In genomic region chr14:25480443-25480842, GRCm38 (mm10) we compare ENCODE assay signal across 8 mouse cellular contexts. TPM values are rescaled to one million over a fixed set of nuclear protein-coding genes. Genes with fewer than 3 reads are reported as not detected.
DNase-seq lines count a peak whose midpoint lies in the region; ATAC-seq and TF ChIP-seq lines count a peak whose summit lies in the region.

No protein-coding gene starts in this region.

- WGBS in limb, embryonic 12.5 days, result 80% methylated on average over 4 of the region's 4 CpGs
- 89% methylated on average over 4 of the region's 4 CpGs for WGBS in limb, embryonic 10.5 days
- 72% methylated on average over 4 of the region's 4 CpGs for WGBS in hindbrain, embryonic 15.5 days
- 87% methylated on average over 4 of the region's 4 CpGs for WGBS in midbrain, embryonic 14.5 days

- peaks cover 98% of the 10 kb centered on the region for H3K4me1 ChIP-seq in limb, embryonic 12.5 days (replicated peaks)
- H3K4me1 ChIP-seq in limb, embryonic 10.5 days, result peaks cover 93% of the 10 kb centered on the region
- H3K4me1 ChIP-seq in hindbrain, embryonic 15.5 days (replicated peaks), result peaks cover 100% of the 10 kb centered on the region
- peaks cover 89% of the 10 kb centered on the region for H3K4me1 ChIP-seq in midbrain, embryonic 14.5 days (ENCODE audit: control insufficient read depth, insufficient read depth, low read length)

- ATAC-seq in limb, embryonic 12.5 days (ENCODE audit: insufficient number of reproducible peaks, insufficient read depth, low FRiP score, low TSS enrichment, low read depth), result no peak
- no peak for ATAC-seq in hindbrain, embryonic 15.5 days (ENCODE audit: low FRiP score, low read depth)
- no peak for ATAC-seq in midbrain, embryonic 14.5 days (ENCODE audit: low FRiP score, low TSS enrichment)

- no peaks in the 10 kb centered on the region for H3K9me3 ChIP-seq in limb, embryonic 12.5 days
- H3K9me3 ChIP-seq in limb, embryonic 10.5 days (replicated peaks), result no peaks in the 10 kb centered on the region
- no peaks in the 10 kb centered on the region for H3K9me3 ChIP-seq in hindbrain, embryonic 15.5 days
- H3K9me3 ChIP-seq in midbrain, embryonic 14.5 days (ENCODE audit: control insufficient read depth, low read length), result no peaks in the 10 kb centered on the region

- intact Hi-C loops in gastrocnemius, adult 2 months (cut with DNase I), result loop anchor here (2.0 kb wide), 1 partner anchor 16 kb away; no protein-coding TSS in a partner anchor

- no peak for DNase-seq in gastrocnemius, adult 2 months
- no peak for DNase-seq in gastrocnemius, postnatal 10 days
- DNase-seq in limb, embryonic 10.5 days (ENCODE audit: low spot score), result no peak
- no peak for DNase-seq in midbrain, embryonic 14.5 days
- DNase-seq in layer of hippocampus, adult 18-20 months (ENCODE audit: low spot score in 2 of 2), result no peak
- DNase-seq in testis, postnatal 14 days (ENCODE audit: low spot score), result no peak

- H3K4me3 ChIP-seq in gastrocnemius, adult 2 months, result peak overlapping the region; percentile 46; the same call in 1 of the 2 replicates
- H3K4me3 ChIP-seq in limb, embryonic 12.5 days (replicated peaks), result no peak overlapping the region
- H3K4me3 ChIP-seq in limb, embryonic 10.5 days, result no peak overlapping the region
- no peak overlapping the region for H3K4me3 ChIP-seq in hindbrain, embryonic 15.5 days
- no peak overlapping the region for H3K4me3 ChIP-seq in midbrain, embryonic 14.5 days (replicated peaks; ENCODE audit: low read depth, low read length)

- H3K27ac ChIP-seq in gastrocnemius, adult 2 months, result peak overlapping the region; percentile 92
- H3K27ac ChIP-seq in limb, embryonic 12.5 days, result peak overlapping the region; percentile 42
- no peak overlapping the region for H3K27ac ChIP-seq in limb, embryonic 10.5 days
- H3K27ac ChIP-seq in hindbrain, embryonic 15.5 days (replicated peaks), result peak overlapping the region; percentile 50; the same call in 1 of the 2 replicates
- peak overlapping the region; percentile 53 for H3K27ac ChIP-seq in midbrain, embryonic 14.5 days (replicated peaks; ENCODE audit: low read depth, low read length)

- TF ChIP-seq CTCF in gastrocnemius, adult 2 months (IDR thresholded peaks at IDR 0.05), result no peak

- no peak overlapping the region for H3K9ac ChIP-seq in limb, embryonic 12.5 days (replicated peaks)
- H3K9ac ChIP-seq in hindbrain, embryonic 15.5 days, result no peak overlapping the region
- H3K9ac ChIP-seq in midbrain, embryonic 14.5 days (replicated peaks; ENCODE audit: low read length), result no peak overlapping the region

- no peak overlapping the region for H3K4me2 ChIP-seq in limb, embryonic 12.5 days
- H3K4me2 ChIP-seq in hindbrain, embryonic 15.5 days, result no peak overlapping the region
- no peak overlapping the region for H3K4me2 ChIP-seq in midbrain, embryonic 14.5 days (ENCODE audit: low read length)

- H3K36me3 ChIP-seq in limb, embryonic 12.5 days, result peaks cover 38% of the 10 kb centered on the region
- H3K36me3 ChIP-seq in limb, embryonic 10.5 days, result peaks cover 34% of the 10 kb centered on the region
- no peaks in the 10 kb centered on the region for H3K36me3 ChIP-seq in hindbrain, embryonic 15.5 days
- H3K36me3 ChIP-seq in midbrain, embryonic 14.5 days (ENCODE audit: control insufficient read depth, insufficient read depth, low read length), result no peaks in the 10 kb centered on the region

- H3K27me3 ChIP-seq in limb, embryonic 12.5 days, result no peaks in the 10 kb centered on the region
- no peaks in the 10 kb centered on the region for H3K27me3 ChIP-seq in limb, embryonic 10.5 days (ENCODE audit: low read depth, poor library complexity, severe bottlenecking)
- H3K27me3 ChIP-seq in hindbrain, embryonic 15.5 days, result no peaks in the 10 kb centered on the region
- H3K27me3 ChIP-seq in midbrain, embryonic 14.5 days (ENCODE audit: control insufficient read depth, insufficient read depth, low read length), result no peaks in the 10 kb centered on the region

RNA-seq across cellular contexts. Expression of gene Zmiz1, which starts 21.5 kb away (rescaled TPM):
- 10 to 100 TPM; 27.4 to 34.5 TPM for total RNA-seq in gastrocnemius, adult 2 months (2021)
- 10 to 100 TPM; 31.6 to 43.8 TPM for total RNA-seq in gastrocnemius, postnatal 10 days (2021)
- polyA plus RNA-seq in limb, embryonic 12.5 days (2016; fragmentation: Nextera tagmentation; extraction: Ambion mirVana), result 53.4 and 57.1 TPM in 2 replicates
- 43.8 and 55.5 TPM in 2 replicates for polyA plus RNA-seq in limb, embryonic 10.5 days (2016; fragmentation: Nextera tagmentation; extraction: Ambion mirVana)
- polyA plus RNA-seq in hindbrain, embryonic 15.5 days (2015; fragmentation: Nextera tagmentation; extraction: Ambion mirVana), result 70.9 and 72.6 TPM in 2 replicates
- 73.1 and 91.0 TPM in 2 replicates for polyA plus RNA-seq in midbrain, embryonic 14.5 days (2014; fragmentation: Nextera tagmentation; extraction: Ambion mirVana)
- total RNA-seq in layer of hippocampus, adult 18-20 months (2021), result 10 to 100 TPM; 86.3 to 88.2 TPM
